Mouse (Mus musculus) fat pad, adult 2 months (tissue): ENCODE measurements around the gene Glra2.
"Not testable (repeated sequence)": the region's sequence is repeated elsewhere in the genome, so short reads cannot be mapped to it uniquely, and the experiment has no call there.

Source experiments
- DNase-seq: peaks from one replicate; pipeline ENCODE4 v3.0.0-alpha.2; 2011; ENCODE audit warnings: low read depth, low spot score; ENCODE audit errors: extremely low read depth

Gene Glra2

GRCm38 (mm10) chrX:165326939-165327698 lies at the start of gene Glra2:
Gene Glra2 (minus strand): TSS chrX:165327393.
- DNase-seq, result no peak

GRCm38 (mm10) chrX:165362798-165363197 lies 35.6 kb upstream of the Glra2 start:
- no peak for DNase-seq

GRCm38 (mm10) chrX:165344611-165345010 lies 17.4 kb upstream of the Glra2 start:
- DNase-seq, result no peak

- no peak for DNase-seq
Observed at GRCm38 (mm10) chrX:165327699-165328333, 623 bp upstream of the Glra2 start.

GRCm38 (mm10) chrX:165193550-165193949 lies 133.6 kb downstream of the Glra2 start:
- DNase-seq, result no peak

- DNase-seq, result no peak
Observed at GRCm38 (mm10) chrX:165191170-165191569, 136.0 kb downstream of the Glra2 start.

- DNase-seq, result not testable (repeated sequence)
Observed at GRCm38 (mm10) chrX:165182948-165183347, 144.2 kb downstream of the Glra2 start.

GRCm38 (mm10) chrX:165156549-165156948 lies 170.6 kb downstream of the Glra2 start:
- no peak for DNase-seq

- DNase-seq, result no peak
Observed at GRCm38 (mm10) chrX:165104171-165104570, 223.0 kb downstream of the Glra2 start.
